Mouse (Mus musculus) ovary, postnatal 36 days (tissue): ENCODE data around the gene Gna14.

Experiments
- DNase-seq: peaks from one replicate; pipeline ENCODE4 v3.0.0; 2022; ENCODE audit warnings: low spot score, mixed read lengths

Gene Gna14

GRCm38 (mm10) chr19:16511081-16511420 lies 75.5 kb downstream of the Gna14 start:
- DNase-seq = no peak

GRCm38 (mm10) chr19:16514201-16514600 lies 78.6 kb downstream of the Gna14 start:
- no peak for DNase-seq

- DNase-seq = no peak
These were observed 83.0 kb downstream of the Gna14 start for GRCm38 (mm10) chr19:16518569-16518968.

GRCm38 (mm10) chr19:16520608-16521007 lies 85.0 kb downstream of the Gna14 start:
- no peak for DNase-seq

GRCm38 (mm10) chr19:16526302-16526880 lies 90.8 kb downstream of the Gna14 start:
- no peak for DNase-seq

- DNase-seq = no peak
These were observed 91.5 kb downstream of the Gna14 start for GRCm38 (mm10) chr19:16527031-16527430.

GRCm38 (mm10) chr19:16528225-16528828 lies 92.8 kb downstream of the Gna14 start:
- no peak for DNase-seq

GRCm38 (mm10) chr19:16529293-16529920 lies 93.8 kb downstream of the Gna14 start:
- DNase-seq = peak; percentile 32

GRCm38 (mm10) chr19:16529999-16530398 lies 94.4 kb downstream of the Gna14 start:
- no peak for DNase-seq

- DNase-seq = no peak
These were observed 98.7 kb downstream of the Gna14 start for GRCm38 (mm10) chr19:16534311-16534710.

- no peak for DNase-seq
These were observed 102.9 kb downstream of the Gna14 start for GRCm38 (mm10) chr19:16538416-16538815.

GRCm38 (mm10) chr19:16543688-16544087 lies 108.1 kb downstream of the Gna14 start:
- DNase-seq = no peak

GRCm38 (mm10) chr19:16556988-16557387 lies 121.4 kb downstream of the Gna14 start:
- DNase-seq = no peak

- no peak for DNase-seq
These were observed 122.4 kb downstream of the Gna14 start for GRCm38 (mm10) chr19:16557971-16558370.

GRCm38 (mm10) chr19:16558570-16558969 lies 123.0 kb downstream of the Gna14 start:
- no peak for DNase-seq

- no peak for DNase-seq
These were observed 123.8 kb downstream of the Gna14 start for GRCm38 (mm10) chr19:16559243-16559896.

GRCm38 (mm10) chr19:16562676-16563075 lies 127.1 kb downstream of the Gna14 start:
- DNase-seq = no peak

- no peak for DNase-seq
These were observed 141.2 kb downstream of the Gna14 start for GRCm38 (mm10) chr19:16576790-16577189.

- DNase-seq = no peak
These were observed 144.2 kb downstream of the Gna14 start for GRCm38 (mm10) chr19:16579656-16580260.

GRCm38 (mm10) chr19:16580501-16580900 lies 144.9 kb downstream of the Gna14 start:
- no peak for DNase-seq

- no peak for DNase-seq
These were observed 149.0 kb downstream of the Gna14 start for GRCm38 (mm10) chr19:16584546-16584945.

- DNase-seq = no peak
These were observed 149.8 kb downstream of the Gna14 start for GRCm38 (mm10) chr19:16585379-16585778.
